Mouse (Mus musculus) cerebellum, adult 9-11 months (tissue): ENCODE results near the gene Kcnt1.

Source experiments
- DNase-seq: peaks from one replicate; pipeline ENCODE4 v3.0.0; 2022

The Kcnt1 gene

GRCm38 (mm10) chr2:25879061-25879460, 15.5 kb downstream of the Kcnt1 start:
- peak; percentile 77 for DNase-seq

- no peak for DNase-seq
These were observed 18.7 kb downstream of the Kcnt1 start for GRCm38 (mm10) chr2:25882276-25882675.

GRCm38 (mm10) chr2:25884756-25885155, 21.2 kb downstream of the Kcnt1 start:
- peak; percentile 51 for DNase-seq

- no peak for DNase-seq
These were observed 23.7 kb downstream of the Kcnt1 start for GRCm38 (mm10) chr2:25887226-25887625.

- DNase-seq = no peak
These were observed 24.6 kb downstream of the Kcnt1 start for GRCm38 (mm10) chr2:25888144-25888543.

- peak; percentile 77 for DNase-seq
These were observed 28.9 kb downstream of the Kcnt1 start for GRCm38 (mm10) chr2:25892440-25892839.

GRCm38 (mm10) chr2:25898970-25899369, 35.4 kb downstream of the Kcnt1 start:
- no peak for DNase-seq

- no peak for DNase-seq
These were observed 46.3 kb downstream of the Kcnt1 start for GRCm38 (mm10) chr2:25909872-25910271.

- no peak for DNase-seq
These were observed 49.7 kb downstream of the Kcnt1 start for GRCm38 (mm10) chr2:25913247-25913646.

GRCm38 (mm10) chr2:25914201-25914600, 50.7 kb downstream of the Kcnt1 start:
- DNase-seq = no peak

- DNase-seq = no peak
These were observed 51.3 kb downstream of the Kcnt1 start for GRCm38 (mm10) chr2:25914821-25915220.

- no peak for DNase-seq
These were observed 54.9 kb downstream of the Kcnt1 start for GRCm38 (mm10) chr2:25918408-25918807.

GRCm38 (mm10) chr2:25919972-25920371, 56.4 kb downstream of the Kcnt1 start:
- no peak for DNase-seq

- no peak for DNase-seq
These were observed 60.3 kb downstream of the Kcnt1 start for GRCm38 (mm10) chr2:25923799-25924198.

GRCm38 (mm10) chr2:25924934-25925333, 61.4 kb downstream of the Kcnt1 start:
- DNase-seq = no peak

- no peak for DNase-seq
These were observed 64.3 kb downstream of the Kcnt1 start for GRCm38 (mm10) chr2:25927821-25928220.

- no peak for DNase-seq
These were observed 67.8 kb downstream of the Kcnt1 start for GRCm38 (mm10) chr2:25931249-25931859.

GRCm38 (mm10) chr2:25940503-25940902, 77.0 kb downstream of the Kcnt1 start:
- no peak for DNase-seq

GRCm38 (mm10) chr2:25943822-25944221, 80.3 kb downstream of the Kcnt1 start:
- DNase-seq = no peak

GRCm38 (mm10) chr2:25947950-25948349, 84.4 kb downstream of the Kcnt1 start:
- no peak for DNase-seq

GRCm38 (mm10) chr2:25949291-25949690, 85.8 kb downstream of the Kcnt1 start:
- DNase-seq = no peak
